Mouse (Mus musculus): Measurements from ENCODE around the gene Sash3.

GRCm38 (mm10) chrX:48126903-48127476 is 19.2 kb upstream of the Sash3 start:
- TF ChIP-seq CTCF (IDR thresholded peaks at IDR 0.05; ENCODE audit: low read depth, low read length) = no peak
- TF ChIP-seq POLR2A (IDR thresholded peaks at IDR 0.05; ENCODE audit: extremely low read depth, insufficient read depth, low read length) = no peak

Measured in liver, adult 2 months (tissue).